Mouse (Mus musculus): Measurements from ENCODE around the gene Rab25.
"Not testable (repeated sequence)": the region's sequence is repeated elsewhere in the genome, so short reads cannot be mapped to it uniquely, and the experiment has no call there.

Rab25 gene

GRCm38 (mm10) chr3:88548180-88548917, at the start of gene Rab25:
Rab25 (minus strand) TSS chr3:88548300.
- no peak for DNase-seq (ENCODE audit: low spot score)

- not testable (repeated sequence) for DNase-seq (ENCODE audit: low spot score)
Measured at GRCm38 (mm10) chr3:88596547-88596946, 48.4 kb upstream of the Rab25 start.

GRCm38 (mm10) chr3:88593893-88594580, 45.9 kb upstream of the Rab25 start:
- DNase-seq (ENCODE audit: low spot score), result no peak

DNA sequence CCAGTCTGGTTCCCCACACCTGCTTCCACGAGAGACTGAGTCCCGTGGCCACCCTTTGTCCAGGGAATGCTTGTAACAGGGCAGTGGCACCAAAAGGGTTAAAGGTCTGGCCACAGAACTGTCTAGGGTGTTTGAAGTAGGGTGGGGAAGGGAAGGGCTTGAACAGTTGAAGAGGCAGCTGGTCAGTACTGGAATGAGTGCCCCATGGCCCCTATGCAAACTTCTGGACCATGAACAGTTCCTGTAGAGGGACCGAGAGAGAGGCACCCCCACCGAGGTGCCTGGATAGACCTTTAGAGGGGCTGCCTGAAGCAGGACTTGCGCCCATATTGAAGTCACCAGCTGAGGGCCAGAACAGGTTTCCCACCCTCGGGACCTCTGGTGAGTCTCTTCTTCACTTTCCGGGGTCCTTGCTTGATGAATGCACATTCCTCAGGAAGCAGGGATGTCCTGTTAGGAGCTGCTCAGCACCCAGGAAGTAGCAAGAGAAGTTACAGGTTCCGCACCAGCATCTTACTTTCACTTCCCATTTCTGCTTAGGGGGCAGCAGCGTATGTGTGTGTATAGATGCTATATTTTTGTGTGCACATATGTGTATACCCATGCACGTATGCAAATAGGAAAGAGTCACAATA, 45.0 kb upstream of the Rab25 start:
- DNase-seq (ENCODE audit: low spot score), result no peak

GRCm38 (mm10) chr3:88591950-88592731, 44.0 kb upstream of the Rab25 start:
- DNase-seq (ENCODE audit: low spot score), result peak; percentile 92

DNA sequence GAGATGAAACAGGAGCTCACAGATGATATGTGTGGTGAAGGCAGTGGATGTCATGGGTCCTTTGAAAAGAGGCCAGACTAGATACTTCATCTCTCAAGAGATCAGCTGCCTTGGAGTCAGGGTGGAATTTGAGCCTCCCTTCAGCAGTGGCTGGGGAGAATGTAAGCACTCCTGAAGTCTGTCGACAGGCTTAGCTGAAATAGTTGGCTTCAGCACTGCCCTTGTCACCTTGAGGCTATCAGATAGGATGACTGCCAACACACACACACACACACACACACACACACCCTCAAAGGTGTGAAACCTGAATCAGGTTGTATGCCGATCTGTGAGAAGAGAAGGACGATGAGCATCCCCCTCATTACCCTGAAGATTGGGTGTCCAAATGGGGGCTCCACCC, 42.9 kb upstream of the Rab25 start:
- DNase-seq (ENCODE audit: low spot score), result no peak

GRCm38 (mm10) chr3:88590246-88590645, 42.1 kb upstream of the Rab25 start:
- no peak for DNase-seq (ENCODE audit: low spot score)

GRCm38 (mm10) chr3:88586640-88587039, 38.5 kb upstream of the Rab25 start:
- DNase-seq (ENCODE audit: low spot score), result no peak

DNA sequence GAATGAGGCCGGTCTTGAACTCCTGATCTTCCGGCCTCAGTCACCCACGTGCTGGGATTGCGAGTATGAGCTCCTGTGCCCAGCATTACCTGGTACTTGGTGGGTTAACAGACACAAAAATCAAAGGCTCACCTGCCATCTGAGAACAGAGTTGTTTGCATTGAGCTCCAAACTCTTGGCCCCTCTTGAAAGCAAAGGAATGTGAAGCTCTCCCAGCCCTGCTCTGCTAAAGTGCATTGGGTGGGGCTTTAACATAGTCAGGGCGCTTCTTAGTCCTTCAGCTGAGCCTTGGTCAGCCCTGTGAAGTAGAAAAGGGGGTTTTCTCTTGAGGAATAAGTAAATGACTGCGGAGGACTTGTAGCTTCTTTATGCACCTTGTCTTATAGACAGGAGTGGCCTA, 37.7 kb upstream of the Rab25 start:
- no peak for DNase-seq (ENCODE audit: low spot score)

DNA sequence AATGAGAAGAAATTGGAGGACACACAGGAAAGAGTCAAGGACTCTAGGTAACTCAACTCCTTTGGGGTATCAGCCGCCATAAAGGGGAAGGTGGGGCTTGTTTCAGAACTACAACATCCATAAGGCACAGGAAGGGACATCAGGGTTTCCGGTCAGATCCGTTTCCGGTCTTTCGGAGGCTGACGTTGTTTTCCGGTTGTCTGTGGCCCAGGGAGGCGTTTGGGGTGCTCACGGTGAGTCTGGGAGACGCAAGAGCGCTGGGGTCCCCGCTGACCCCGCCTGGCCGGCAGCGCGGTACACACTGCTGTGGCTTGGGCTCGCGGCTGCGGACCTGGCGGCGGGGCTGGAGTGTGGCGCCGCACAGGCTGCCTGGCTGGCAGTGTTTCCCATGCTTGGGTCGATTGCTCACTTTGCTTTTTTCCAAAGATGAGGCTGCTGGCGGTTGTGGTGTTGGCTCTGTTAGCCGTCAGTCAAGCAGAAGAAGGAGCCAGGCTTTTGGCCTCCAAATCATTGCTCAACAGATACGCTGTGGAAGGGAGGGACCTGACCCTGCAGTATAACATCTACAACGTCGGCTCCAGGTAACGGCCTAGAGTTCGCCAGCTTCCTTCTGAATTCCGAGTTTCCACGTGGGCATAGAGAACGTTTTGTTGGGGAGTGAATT, 31.5 kb upstream of the Rab25 start:
- DNase-seq (ENCODE audit: low spot score), result peak; percentile 86

DNA sequence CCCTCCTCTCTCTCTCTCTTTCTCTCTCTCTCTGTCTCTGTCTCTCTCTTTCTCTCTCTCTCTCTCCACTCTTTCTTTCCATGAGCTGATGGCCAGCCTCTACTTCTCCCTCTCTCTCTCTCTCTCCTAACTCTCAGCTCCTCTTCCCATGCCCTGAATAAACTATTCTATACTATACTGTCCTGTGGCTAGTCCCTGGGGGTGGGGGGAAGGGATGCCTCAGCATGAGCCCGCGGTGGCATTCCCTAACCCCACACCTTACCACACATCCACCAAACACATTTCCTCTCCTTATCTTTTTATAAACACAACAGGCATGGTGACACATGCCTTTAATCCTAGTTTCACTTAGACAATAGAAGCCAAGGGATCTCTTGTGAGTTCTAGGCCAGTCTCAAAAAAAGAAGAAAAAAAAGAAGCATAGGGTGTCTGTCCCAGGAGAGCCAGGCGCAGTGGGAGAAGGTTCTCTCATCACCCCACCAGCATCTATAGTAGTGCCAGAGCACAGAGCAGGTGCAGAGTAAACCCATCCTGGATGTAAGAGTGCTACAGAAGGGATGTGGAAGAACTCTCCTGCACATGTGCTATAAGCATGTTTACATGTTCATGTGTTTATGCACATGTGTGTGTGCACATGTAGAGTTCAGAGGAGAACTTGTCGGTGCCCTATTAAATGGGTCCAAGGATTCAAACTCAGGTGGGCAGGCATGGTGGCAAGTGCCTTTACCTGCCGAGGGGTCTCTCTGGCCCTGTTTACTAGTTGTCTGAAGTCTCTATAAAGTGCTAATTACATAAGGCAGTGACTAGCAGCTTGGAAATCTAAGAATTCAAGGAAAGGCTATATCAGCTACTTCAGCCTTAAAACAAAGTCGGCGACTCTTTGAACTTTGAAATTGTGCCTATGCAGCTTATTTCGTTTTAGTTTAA, 30.7 kb upstream of the Rab25 start:
- DNase-seq (ENCODE audit: low spot score), result no peak

DNA sequence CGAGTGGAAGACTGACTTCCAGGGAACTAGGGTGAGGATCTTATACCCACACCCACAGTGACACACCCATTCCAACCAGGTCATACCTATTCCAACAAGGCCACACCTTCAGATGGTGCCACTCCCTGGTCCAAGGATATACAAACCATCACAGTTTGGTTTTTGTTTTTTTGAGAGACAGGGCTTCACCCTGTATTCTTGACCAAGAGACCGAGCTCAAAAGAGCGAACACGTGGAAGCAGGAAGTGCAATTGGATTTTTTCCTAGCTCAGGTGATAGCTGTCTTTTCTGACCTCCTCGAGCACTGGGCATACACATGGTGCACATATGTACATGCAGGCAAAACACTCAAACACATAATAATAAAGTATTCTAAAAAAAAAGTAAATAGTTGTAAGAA, 29.7 kb upstream of the Rab25 start:
- not testable (repeated sequence) for DNase-seq (ENCODE audit: low spot score)

- no peak for DNase-seq (ENCODE audit: low spot score)
Measured at GRCm38 (mm10) chr3:88575540-88575939, 27.4 kb upstream of the Rab25 start, which contains the start of gene Ssr2. Ssr2 (plus strand) TSS chr3:88575876.

GRCm38 (mm10) chr3:88573810-88574209, 25.7 kb upstream of the Rab25 start:
- no peak for DNase-seq (ENCODE audit: low spot score)

- no peak for DNase-seq (ENCODE audit: low spot score)
Measured at GRCm38 (mm10) chr3:88572835-88573234, 24.7 kb upstream of the Rab25 start.

GRCm38 (mm10) chr3:88571856-88572255, 23.8 kb upstream of the Rab25 start:
- no peak for DNase-seq (ENCODE audit: low spot score)

DNA sequence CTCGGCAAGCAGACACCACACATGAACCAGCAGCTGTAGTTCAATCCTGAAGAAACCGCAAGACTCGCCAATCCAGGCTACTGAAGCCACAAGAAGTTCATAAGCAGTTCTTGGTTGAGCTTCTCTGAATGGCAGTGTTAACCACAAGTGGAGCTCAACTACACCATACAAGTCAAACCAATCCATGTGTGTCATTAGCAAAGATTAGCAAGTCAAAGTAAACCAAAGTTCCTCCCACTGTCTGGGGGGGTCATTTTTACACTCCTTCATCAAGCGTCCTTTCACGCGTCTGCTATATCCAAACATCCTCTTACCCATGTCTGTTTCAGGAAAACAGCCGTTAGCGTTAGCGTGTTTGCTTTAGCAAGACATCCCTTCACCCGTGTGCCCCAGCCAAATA, 22.2 kb upstream of the Rab25 start:
- no peak for DNase-seq (ENCODE audit: low spot score)

GRCm38 (mm10) chr3:88569694-88570093, 21.6 kb upstream of the Rab25 start:
- DNase-seq (ENCODE audit: low spot score), result no peak

DNA sequence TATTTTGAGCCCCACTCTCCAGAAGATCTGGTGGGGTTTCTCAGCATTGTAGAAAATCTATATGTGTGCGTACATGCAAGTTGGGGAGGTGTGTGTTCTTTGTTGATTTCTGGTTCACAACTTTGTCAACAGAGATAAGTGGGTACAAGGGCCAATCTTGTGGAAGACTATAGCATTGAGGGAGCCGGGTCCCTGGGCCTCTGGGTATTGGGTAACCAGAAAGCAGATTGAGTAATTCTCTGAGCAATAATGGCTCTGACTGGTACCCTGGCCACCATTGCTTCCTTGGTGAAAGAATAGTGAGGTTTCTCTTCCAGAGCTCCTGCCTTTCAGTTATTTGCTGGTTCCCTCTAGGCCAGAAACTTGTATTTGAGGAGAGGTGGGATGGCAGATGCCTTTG, 21.0 kb upstream of the Rab25 start:
- no peak for DNase-seq (ENCODE audit: low spot score)

DNA sequence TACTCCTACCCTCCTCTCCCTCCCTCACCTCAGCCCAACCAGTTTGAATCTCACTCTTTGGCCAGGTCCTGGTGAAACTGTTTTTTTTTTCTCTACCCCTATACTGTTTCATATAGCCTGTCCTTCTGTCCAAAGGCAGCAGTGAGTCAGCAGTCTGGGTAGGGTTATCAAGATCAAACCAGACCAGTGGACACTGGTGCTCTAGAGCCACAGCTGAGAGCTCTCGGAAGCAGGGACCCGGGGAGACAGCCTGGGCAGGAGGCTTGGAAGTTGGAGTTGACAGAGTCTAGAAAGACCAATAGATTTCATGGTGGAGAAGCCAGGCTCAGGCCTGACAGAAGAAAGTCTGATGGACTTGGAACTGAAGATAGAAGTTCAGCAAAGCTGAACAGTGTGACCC, 20.5 kb upstream of the Rab25 start:
- DNase-seq (ENCODE audit: low spot score), result no peak

GRCm38 (mm10) chr3:88567892-88568291, 19.8 kb upstream of the Rab25 start:
- no peak for DNase-seq (ENCODE audit: low spot score)
